Mouse (Mus musculus): ENCODE data around the gene Eif2b4. TPM values are rescaled to one million over a fixed set of nuclear protein-coding genes. Genes with fewer than 3 reads are reported as not detected.

Eif2b4 gene
- polyA plus RNA-seq, 1 experiment from 2014 or later: 80.3 TPM

DNA sequence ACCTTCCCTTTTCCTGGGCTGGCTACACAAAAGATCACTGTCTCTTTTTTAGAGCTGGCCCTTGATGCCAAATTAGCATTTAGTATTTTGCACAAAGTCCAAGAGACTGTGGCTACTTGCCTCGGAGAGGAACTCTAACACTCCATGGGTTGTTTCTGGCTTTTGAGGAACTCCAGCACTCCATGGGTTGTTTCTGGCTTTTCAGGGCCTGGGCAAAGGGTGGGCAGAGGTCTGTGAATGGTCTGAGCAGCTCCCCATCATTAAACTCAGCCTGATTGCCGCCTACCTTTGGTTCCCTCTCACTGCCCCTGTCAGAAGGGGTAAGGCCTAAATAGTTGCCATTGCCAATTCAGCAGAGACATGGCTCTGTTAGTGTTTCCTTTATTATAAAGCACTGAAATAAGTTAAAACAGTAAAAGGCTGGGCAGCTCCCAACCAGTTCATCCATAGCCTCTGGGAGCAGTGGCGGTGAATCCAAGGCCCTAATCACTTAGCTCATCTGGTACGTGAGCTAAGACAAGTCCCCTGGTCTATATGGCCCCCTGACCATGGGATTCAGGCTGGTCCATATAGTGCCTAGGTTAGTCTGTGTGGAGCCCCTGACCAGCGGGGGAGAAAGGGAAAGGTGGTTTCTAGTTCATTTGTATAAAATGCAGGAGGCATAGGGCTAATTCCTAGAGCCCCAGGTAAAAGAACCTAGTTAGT, 5.5 kb upstream of the Eif2b4 start:
- H3K27me3 ChIP-seq (replicated peaks): no peaks in the 10 kb centered on the region
- no peak overlapping the region for H3K9ac ChIP-seq
- no peak for ATAC-seq (ENCODE audit: low FRiP score, low read depth)
- H3K4me1 ChIP-seq: peaks cover 32% of the 10 kb centered on the region
- peaks cover 5% of the 10 kb centered on the region for H3K9me3 ChIP-seq
- 85% methylated on average over 5 of the region's 5 CpGs for WGBS
- H3K27ac ChIP-seq: no peak overlapping the region
- peaks cover 77% of the 10 kb centered on the region for H3K36me3 ChIP-seq
- no peak overlapping the region for H3K4me2 ChIP-seq (replicated peaks)
- no peak overlapping the region for H3K4me3 ChIP-seq

DNA sequence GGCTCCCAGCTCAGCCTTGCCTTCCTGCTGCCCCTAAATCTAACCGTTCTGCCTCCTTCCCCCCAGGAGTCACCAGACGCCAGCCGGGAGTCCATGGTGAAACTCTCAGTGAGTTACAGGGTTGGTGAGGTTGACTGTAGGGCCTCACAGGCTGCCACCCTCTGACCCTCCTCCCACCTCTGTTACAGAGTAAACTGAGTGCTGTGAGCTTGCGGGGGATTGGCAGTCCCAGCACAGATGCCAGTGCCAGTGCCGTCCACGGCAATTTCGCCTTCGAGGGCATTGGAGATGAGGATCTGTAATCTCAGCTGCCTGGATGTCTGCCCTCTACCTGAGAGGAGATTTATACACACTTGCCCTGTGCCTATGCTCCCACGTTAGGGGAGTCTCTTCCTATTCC, 4.9 kb upstream of the Eif2b4 start:
- no peak overlapping the region for H3K9ac ChIP-seq
- H3K4me3 ChIP-seq: no peak overlapping the region; the same call in 1 of the 2 replicates
- H3K36me3 ChIP-seq: peaks cover 71% of the 10 kb centered on the region
- WGBS: 86% methylated on average over 9 of the region's 9 CpGs
- peaks cover 31% of the 10 kb centered on the region for H3K4me1 ChIP-seq
- ATAC-seq (ENCODE audit: low FRiP score, low read depth): no peak
- peaks cover 5% of the 10 kb centered on the region for H3K9me3 ChIP-seq
- no peak overlapping the region for H3K4me2 ChIP-seq (replicated peaks)
- no peaks in the 10 kb centered on the region for H3K27me3 ChIP-seq (replicated peaks)
- H3K27ac ChIP-seq: no peak overlapping the region

DNA sequence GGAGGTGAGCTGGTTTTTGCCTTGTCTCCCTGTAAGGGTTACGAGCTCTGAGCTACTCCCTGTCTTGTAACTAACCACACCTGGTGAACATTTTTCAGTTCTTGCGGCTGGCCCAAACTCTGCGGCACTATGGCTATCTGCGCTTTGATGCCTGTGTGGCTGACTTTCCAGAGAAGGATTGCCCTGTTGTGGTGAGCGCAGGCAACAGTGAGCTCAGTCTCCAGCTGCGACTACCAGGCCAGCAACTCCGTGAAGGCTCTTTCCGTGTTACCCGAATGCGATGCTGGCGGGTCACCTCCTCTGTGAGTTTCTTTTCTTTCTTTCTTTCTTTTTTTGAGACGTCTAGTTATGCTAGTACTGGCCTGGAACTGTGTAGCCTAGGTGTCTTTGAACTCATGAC, 3.8 kb upstream of the Eif2b4 start:
- H3K27me3 ChIP-seq (replicated peaks): no peaks in the 10 kb centered on the region
- no peak overlapping the region for H3K4me2 ChIP-seq (replicated peaks)
- ATAC-seq (ENCODE audit: low FRiP score, low read depth): no peak
- H3K9ac ChIP-seq: no peak overlapping the region
- peaks cover 63% of the 10 kb centered on the region for H3K36me3 ChIP-seq
- H3K27ac ChIP-seq: no peak overlapping the region
- no peak overlapping the region for H3K4me3 ChIP-seq
- WGBS: 93% methylated on average over 12 of the region's 12 CpGs
- H3K9me3 ChIP-seq: peaks cover 5% of the 10 kb centered on the region
- H3K4me1 ChIP-seq: peaks cover 24% of the 10 kb centered on the region

DNA sequence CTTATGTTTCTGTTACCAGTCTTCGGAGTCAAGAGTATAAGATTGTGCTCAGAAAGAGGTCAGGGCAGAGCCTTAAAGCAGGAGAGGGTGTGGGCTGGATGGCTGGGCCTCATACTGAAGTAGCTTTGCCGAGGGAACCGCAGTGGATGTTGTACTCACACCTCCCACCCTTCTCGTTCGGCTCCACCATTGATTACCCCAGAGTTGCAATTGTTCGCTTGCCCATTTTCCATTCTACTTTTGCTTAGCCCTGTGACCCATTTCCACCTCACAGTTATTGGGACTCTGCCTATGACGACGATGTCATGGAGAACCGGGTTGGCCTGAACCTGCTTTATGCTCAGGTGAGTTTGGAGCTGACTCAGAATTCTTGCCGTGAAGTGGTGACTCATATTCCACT, 3.0 kb upstream of the Eif2b4 start:
- H3K4me2 ChIP-seq (replicated peaks): no peak overlapping the region
- no peak for ATAC-seq (ENCODE audit: low FRiP score, low read depth)
- no peak overlapping the region for H3K4me3 ChIP-seq
- peaks cover 29% of the 10 kb centered on the region for H3K4me1 ChIP-seq
- no peak overlapping the region for H3K27ac ChIP-seq
- no peak overlapping the region for H3K9ac ChIP-seq
- WGBS: 94% methylated on average over 10 of the region's 10 CpGs
- peaks cover 64% of the 10 kb centered on the region for H3K36me3 ChIP-seq
- peaks cover 5% of the 10 kb centered on the region for H3K9me3 ChIP-seq
- H3K27me3 ChIP-seq (replicated peaks): no peaks in the 10 kb centered on the region

DNA sequence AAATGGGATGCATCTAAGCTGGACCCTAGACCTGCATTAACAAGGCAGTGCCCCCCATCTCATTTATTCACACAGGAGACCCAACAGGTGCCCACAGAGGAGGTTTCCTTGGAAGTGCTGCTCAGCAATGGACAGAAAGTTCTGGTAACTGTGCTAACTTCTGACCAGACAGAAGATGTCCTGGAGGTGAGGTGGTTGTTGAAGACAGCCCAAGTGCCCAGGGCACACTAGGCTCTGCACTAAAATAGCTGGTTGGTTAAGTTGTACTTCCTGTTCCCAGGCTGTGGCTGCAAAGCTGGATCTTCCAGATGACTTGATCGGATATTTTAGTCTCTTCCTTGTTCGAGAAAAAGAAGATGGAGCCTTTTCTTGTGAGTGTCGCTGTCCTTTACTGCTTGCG, 2.4 kb upstream of the Eif2b4 start:
- H3K9ac ChIP-seq: no peak overlapping the region
- no peak overlapping the region for H3K27ac ChIP-seq
- ATAC-seq (ENCODE audit: low FRiP score, low read depth): no peak
- H3K27me3 ChIP-seq (replicated peaks): no peaks in the 10 kb centered on the region
- peaks cover 69% of the 10 kb centered on the region for H3K36me3 ChIP-seq
- no peak overlapping the region for H3K4me2 ChIP-seq (replicated peaks)
- H3K4me1 ChIP-seq: peaks cover 26% of the 10 kb centered on the region
- H3K4me3 ChIP-seq: no peak overlapping the region
- H3K9me3 ChIP-seq: peaks cover 5% of the 10 kb centered on the region
- WGBS: 93% methylated on average over 4 of the region's 4 CpGs

DNA sequence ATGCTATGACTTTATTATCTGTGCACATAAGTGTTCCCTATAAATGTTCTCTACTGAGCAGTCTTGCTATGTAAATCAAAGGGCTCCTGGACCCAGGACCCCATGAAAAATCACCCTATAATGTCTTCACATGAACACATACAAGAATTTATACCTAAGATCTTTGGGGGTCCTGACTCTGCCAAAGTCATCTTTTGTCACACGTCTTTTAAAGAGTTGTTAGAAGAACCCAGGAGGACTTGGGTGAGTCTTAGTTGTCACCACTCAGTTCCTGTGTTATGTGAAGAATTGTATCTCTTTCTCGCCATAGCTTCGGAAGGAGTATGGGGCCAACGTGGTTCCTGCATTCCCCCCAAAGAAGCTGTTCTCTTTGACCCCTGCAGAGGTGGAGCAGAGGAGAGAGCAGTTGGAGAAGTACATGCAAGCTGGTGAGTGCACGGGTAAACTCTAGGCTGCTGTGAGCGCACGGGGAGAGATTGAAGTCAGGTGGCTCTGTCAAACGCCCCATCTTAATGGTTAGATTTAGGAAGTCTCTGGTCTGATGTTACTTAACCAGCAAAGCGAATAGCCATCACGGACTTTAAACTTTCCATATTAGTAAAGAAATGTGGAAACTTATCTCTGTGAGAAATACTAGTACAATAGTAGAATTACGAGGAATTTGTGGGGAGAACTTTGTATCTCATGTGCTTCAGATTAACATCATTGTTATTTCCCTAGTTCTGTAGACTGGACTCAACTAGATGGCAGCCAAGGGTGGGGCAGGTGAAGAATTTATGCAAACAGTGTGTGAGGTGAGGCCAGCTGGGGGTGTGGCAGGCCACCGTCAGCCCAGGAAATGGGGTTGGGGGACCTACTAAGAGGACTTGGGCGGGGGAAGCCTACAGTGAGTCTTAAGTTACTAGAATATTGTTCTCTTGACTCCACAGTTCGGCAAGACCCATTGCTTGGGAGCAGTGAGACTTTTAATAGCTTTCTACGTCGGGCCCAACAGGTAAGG, 1.6 kb upstream of the Eif2b4 start:
- ATAC-seq (ENCODE audit: low FRiP score, low read depth): no peak
- no peaks in the 10 kb centered on the region for H3K27me3 ChIP-seq (replicated peaks)
- peaks cover 20% of the 10 kb centered on the region for H3K4me1 ChIP-seq
- peak overlapping the region; percentile 83; the same call in 1 of the 2 replicates for H3K4me3 ChIP-seq
- H3K9ac ChIP-seq: peak overlapping the region; percentile 92; the same call in 1 of the 2 replicates
- 92% methylated on average over 16 of the region's 16 CpGs for WGBS
- H3K36me3 ChIP-seq: peaks cover 69% of the 10 kb centered on the region
- peak overlapping the region; percentile 82 for H3K4me2 ChIP-seq (replicated peaks)
- H3K9me3 ChIP-seq: no peaks in the 10 kb centered on the region
- H3K27ac ChIP-seq: no peak overlapping the region

DNA sequence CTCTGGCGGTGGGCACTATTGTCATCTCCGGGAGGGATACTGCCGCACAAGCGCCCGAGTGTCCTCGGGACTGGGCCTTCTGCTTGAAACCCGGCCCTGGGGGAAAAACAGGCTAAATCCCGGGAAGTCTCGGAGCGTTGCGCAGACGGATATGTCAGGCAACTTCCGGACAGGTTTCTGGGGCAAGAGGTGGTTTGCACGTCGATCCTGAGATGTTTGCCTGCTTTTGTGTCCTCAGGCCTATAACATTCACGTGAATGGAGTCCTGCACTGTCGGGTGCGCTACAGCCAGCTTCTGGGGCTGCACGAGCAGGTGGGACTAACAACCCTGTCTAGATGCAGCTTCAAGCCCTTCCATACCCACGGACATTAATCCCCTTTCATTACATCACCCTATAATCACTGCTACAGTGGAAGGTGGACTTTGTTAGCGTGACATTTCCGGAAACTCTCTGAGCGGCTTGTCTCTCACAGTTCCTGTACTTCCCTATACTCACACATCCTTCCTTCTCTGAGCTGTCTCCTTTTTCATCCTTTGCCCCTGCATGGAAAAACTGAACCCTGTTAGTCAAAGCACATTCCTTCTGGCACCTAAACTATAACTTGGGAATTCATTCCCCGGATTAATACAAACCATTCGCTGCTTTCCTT, 526 bp upstream of the Eif2b4 start:
- H3K4me1 ChIP-seq: peaks cover 20% of the 10 kb centered on the region
- peak overlapping the region; percentile 92 for H3K9ac ChIP-seq
- no peak for ATAC-seq (ENCODE audit: low FRiP score, low read depth)
- peak overlapping the region; percentile 83 for H3K4me3 ChIP-seq
- peak overlapping the region; percentile 82 for H3K4me2 ChIP-seq (replicated peaks)
- H3K27me3 ChIP-seq (replicated peaks): no peaks in the 10 kb centered on the region
- WGBS: 15% methylated on average over 25 of the region's 25 CpGs
- H3K9me3 ChIP-seq: no peaks in the 10 kb centered on the region
- H3K27ac ChIP-seq: 0 out of 2 replicates have a peak overlapping the region, but pooled peaks have one; percentile 32
- peaks cover 66% of the 10 kb centered on the region for H3K36me3 ChIP-seq

DNA sequence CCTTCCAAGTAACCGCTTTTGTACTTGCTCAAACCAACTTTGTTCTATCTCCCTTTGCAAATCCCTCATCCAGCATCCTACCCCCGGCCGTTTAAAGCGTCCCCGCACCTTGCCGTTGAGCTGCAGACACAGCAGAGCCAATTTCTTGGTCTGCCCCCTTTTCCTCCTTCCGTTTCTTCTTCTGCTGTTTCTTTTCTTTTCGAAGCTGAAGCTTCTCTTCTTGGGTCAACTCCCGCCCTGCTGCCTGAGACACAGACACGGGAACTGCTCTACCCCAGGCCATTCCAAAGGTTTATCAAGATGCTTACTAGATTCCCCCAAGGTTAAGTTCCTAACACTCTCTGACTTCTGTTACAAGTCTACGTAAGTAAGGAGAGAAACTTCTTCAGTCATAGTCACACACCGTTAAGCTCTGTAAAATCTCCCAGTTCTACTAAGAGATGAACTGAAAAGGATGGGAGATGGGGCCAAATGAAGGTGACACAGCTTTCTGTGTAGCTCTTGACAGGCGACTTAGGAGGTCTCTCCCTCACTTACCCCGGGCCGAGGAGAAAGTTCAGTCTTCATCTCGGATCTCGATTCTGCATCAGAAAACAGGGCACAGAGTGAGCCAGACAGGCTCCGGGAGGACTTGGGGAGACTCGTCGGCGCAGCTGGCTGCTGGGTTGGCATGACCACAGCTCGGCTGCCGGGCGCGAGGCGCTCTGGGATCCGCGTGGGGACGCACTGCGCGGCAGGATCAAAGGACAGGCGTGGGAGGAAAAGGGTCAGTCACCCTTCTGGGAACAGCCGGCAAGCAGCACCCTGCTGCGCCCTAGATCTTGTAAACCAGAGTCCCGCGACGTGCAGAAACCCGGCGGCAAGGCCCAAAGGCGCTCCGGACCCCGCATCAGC, 938 bp downstream of the Eif2b4 start:
- Histone ChIP-seq H3K27me3 (replicated peaks) (no peaks in the 10 kb centered on the region), H3K9me3 (no peaks in the 10 kb centered on the region), H3K27ac (peak overlapping the region; percentile 54; the same call in 1 of the 2 replicates), H3K4me3 (peak overlapping the region; percentile 83), H3K4me2 (replicated peaks) (peak overlapping the region; percentile 82), H3K9ac (peak overlapping the region; percentile 92), H3K36me3 (peaks cover 66% of the 10 kb centered on the region), H3K4me1 (peaks cover 20% of the 10 kb centered on the region)
- 17% methylated on average over 42 of the region's 42 CpGs for WGBS
- peak; percentile 74 for ATAC-seq (ENCODE audit: low FRiP score, low read depth)

DNA sequence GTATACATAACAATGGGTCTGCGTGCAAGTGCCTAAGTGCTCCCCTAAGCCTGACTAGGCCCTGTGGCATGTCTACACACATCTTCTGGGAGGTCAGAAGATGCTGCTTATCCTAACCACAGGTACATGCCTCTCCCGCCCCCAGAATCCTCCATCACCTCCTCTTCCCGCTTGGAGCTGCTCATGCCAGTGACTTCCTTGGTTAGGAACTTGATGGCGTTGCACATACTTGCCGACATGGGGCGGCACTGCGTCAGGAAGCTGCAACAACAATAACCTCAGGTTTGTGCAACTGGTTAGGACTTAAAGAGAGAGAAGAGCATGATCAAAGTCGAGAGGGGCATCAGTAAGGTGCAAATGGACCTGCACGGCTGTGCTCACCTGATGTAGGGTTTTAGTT, 3.0 kb downstream of the Eif2b4 start:
- Histone ChIP-seq H3K9ac (no peak overlapping the region), H3K27ac (no peak overlapping the region), H3K4me2 (replicated peaks) (no peak overlapping the region), H3K4me3 (no peak overlapping the region), H3K4me1 (peaks cover 20% of the 10 kb centered on the region), H3K27me3 (replicated peaks) (no peaks in the 10 kb centered on the region), H3K9me3 (no peaks in the 10 kb centered on the region), H3K36me3 (peaks cover 53% of the 10 kb centered on the region)
- ATAC-seq (ENCODE audit: low FRiP score, low read depth): no peak
- 89% methylated on average over 9 of the region's 9 CpGs for WGBS

DNA sequence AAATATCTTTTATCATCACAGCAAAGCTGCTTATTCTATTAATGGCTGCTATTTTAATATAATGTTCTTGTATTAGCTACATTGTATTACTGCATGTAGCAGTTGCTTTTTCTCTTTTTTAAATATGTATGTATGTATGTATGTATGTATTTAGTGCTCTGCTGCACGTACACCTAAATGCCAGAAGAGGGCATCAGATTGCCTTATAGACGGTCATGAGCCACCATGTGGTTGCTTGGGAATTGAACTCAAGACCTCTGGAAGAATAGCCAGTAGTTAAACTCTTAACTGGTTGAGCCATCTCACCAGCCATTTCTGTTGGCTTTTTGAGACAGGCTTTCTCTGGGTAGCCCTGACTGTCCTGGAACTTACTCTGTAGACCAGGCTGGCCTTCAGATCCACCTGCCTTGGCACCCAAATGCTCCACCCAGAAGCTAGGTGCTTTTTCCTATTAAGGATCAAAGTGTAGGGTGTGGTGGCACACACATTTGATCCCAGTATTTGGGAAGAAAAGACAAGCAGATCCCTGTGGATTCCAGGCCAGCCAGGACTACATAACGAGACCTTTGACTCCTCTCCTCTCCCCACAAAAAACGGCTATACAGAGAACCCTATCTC, 4.9 kb downstream of the Eif2b4 start:
- H3K9ac ChIP-seq: no peak overlapping the region
- H3K4me1 ChIP-seq: peaks cover 10% of the 10 kb centered on the region
- 84% methylated on average over 4 of the region's 4 CpGs for WGBS
- H3K4me3 ChIP-seq: no peak overlapping the region
- H3K27ac ChIP-seq: no peak overlapping the region
- no peak for ATAC-seq (ENCODE audit: low FRiP score, low read depth)
- H3K27me3 ChIP-seq (replicated peaks): no peaks in the 10 kb centered on the region
- H3K4me2 ChIP-seq (replicated peaks): no peak overlapping the region
- H3K9me3 ChIP-seq: no peaks in the 10 kb centered on the region
- H3K36me3 ChIP-seq: peaks cover 45% of the 10 kb centered on the region

DNA sequence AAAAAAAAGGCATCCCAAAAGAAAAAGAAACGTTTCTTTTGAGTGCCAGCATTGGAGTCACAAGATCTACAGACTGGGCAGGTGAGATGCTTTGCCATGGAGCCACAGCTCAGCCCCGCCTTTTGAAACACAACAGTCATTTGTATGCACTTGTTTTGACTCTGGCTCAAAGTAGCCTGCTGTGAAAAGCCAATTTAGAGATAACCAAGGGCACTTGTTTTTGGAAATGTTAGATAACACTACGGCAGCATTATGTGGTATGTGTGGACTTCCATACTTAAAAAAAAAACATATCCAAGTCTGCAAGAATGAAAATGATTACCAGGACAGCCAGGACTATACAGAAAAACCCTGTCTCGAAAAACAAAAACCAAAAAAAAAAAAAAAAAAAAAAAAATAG, 9.6 kb downstream of the Eif2b4 start:
- H3K9me3 ChIP-seq: no peaks in the 10 kb centered on the region
- 61% methylated on average over 4 of the region's 4 CpGs for WGBS

More for the DNA sequence above, 9.6 kb downstream of the Eif2b4 start:
- Histone ChIP-seq H3K27ac (no peak overlapping the region), H3K4me2 (replicated peaks) (no peak overlapping the region), H3K36me3 (peaks cover 22% of the 10 kb centered on the region), H3K27me3 (replicated peaks) (no peaks in the 10 kb centered on the region), H3K9ac (no peak overlapping the region), H3K4me3 (no peak overlapping the region), H3K4me1 (no peaks in the 10 kb centered on the region)
- no peak for ATAC-seq (ENCODE audit: low FRiP score, low read depth)

Measured in neural tube, embryonic 12.5 days (tissue).